Mouse (Mus musculus) MEL (cell line): ENCODE results near the gene Col2a1. TPM values are rescaled to one million over a fixed set of nuclear protein-coding genes. Genes with fewer than 3 reads are reported as not detected.

Experiments used
- DNase-seq: peaks from one replicate; pipeline ENCODE4 v3.0.0; 2011; ENCODE audit warnings: low read depth, low spot score
- H3K27ac ChIP-seq: 2 replicates; pipeline ENCODE4 v1.5.1; 2012; ENCODE audit warnings: low read depth, mild to moderate bottlenecking, control low read depth, low read length, moderate library complexity; ENCODE audit not compliant: control insufficient read depth
- H3K27me3 ChIP-seq, 2 experiments: fragments of 150-350 bp in 1 of 2; sonication (generic) in 1 of 2; 2 replicates each; pipeline ENCODE4 v1.6.1; 2012; ENCODE audit warnings: low read length in 2 of 2, mild to moderate bottlenecking in 2 of 2, improper control_type of control experiment in 1 of 2, moderate library complexity in 1 of 2; ENCODE audit not compliant: insufficient read depth in 2 of 2, control insufficient read depth in 1 of 2
- H3K36me3 ChIP-seq, 2 experiments: 2 replicates each; pipeline ENCODE4 v1.6.1; 2012 to 2014; ENCODE audit warnings: low read length in 2 of 2, improper control_type of control experiment in 1 of 2, inconsistent platforms in 1 of 2, mild to moderate bottlenecking in 1 of 2; ENCODE audit not compliant: insufficient read depth in 2 of 2, control insufficient read depth in 1 of 2
- H3K4me1 ChIP-seq, 2 experiments: fragments of 150-350 bp in 1 of 2; sonication (generic) in 1 of 2; 2 replicates each; pipeline ENCODE4 v1.6.1; 2012; ENCODE audit warnings: low read length in 2 of 2, improper control_type of control experiment in 1 of 2, mild to moderate bottlenecking in 1 of 2; ENCODE audit not compliant: insufficient read depth in 2 of 2, control insufficient read depth in 1 of 2
- H3K4me3 ChIP-seq, 2 experiments: fragments of 150-350 bp in 1 of 2; sonication (generic) in 1 of 2; 2 replicates each; pipeline ENCODE4 v1.5.1; 2012; ENCODE audit warnings: low read depth in 2 of 2, low read length in 2 of 2, mild to moderate bottlenecking in 2 of 2, moderate library complexity in 2 of 2, control low read depth in 1 of 2, improper control_type of control experiment in 1 of 2; ENCODE audit not compliant: control insufficient read depth in 1 of 2, insufficient read depth in 1 of 2
- H3K79me2 ChIP-seq: 2 replicates; pipeline ENCODE4 v1.6.1; 2012; ENCODE audit warnings: mild to moderate bottlenecking, low read length, moderate library complexity; ENCODE audit not compliant: control insufficient read depth, poor library complexity, insufficient read depth
- H3K9ac ChIP-seq: 2 replicates; pipeline ENCODE4 v1.6.1; 2012; ENCODE audit warnings: low read depth, mild to moderate bottlenecking, control low read depth, low read length, moderate library complexity; ENCODE audit not compliant: control insufficient read depth, poor library complexity, severe bottlenecking
- H3K9me3 ChIP-seq: fragments of 150-350 bp; sonication (generic); replicated peaks from 2 replicates; pipeline ENCODE4 v1.6.1; 2012; ENCODE audit warnings: mild to moderate bottlenecking, low read length, improper control_type of control experiment, moderate library complexity; ENCODE audit not compliant: insufficient read depth
- BHLHE40 ChIP-seq: IDR thresholded peaks from 2 replicates; pipeline ENCODE4 v1.6.1; 2012; ENCODE audit warnings: low read depth, mild to moderate bottlenecking, inconsistent platforms, low read length, improper control_type of control experiment, borderline replicate concordance
- CHD1 ChIP-seq: IDR thresholded peaks from 2 replicates; pipeline ENCODE4 v1.6.1; 2012; ENCODE audit warnings: low read depth, mild to moderate bottlenecking, inconsistent platforms, low read length, improper control_type of control experiment
- CTCF ChIP-seq, 3 experiments: IDR thresholded peaks in 2 of 3; conservative IDR thresholded peaks in 1 of 3; 2 replicates each; pipeline ENCODE4 v1.5.1; 2011 to 2012; ENCODE audit warnings: low read length in 3 of 3, low read depth in 2 of 3, mild to moderate bottlenecking in 2 of 3, improper control_type of control experiment in 1 of 3, inconsistent platforms in 1 of 3, mixed read lengths in 1 of 3, moderate library complexity in 1 of 3; ENCODE audit not compliant: control insufficient read depth in 1 of 3, insufficient read depth in 1 of 3, poor library complexity in 1 of 3, severe bottlenecking in 1 of 3
- ELF1 ChIP-seq: IDR thresholded peaks from 2 replicates; pipeline ENCODE4 v1.6.1; 2014; ENCODE audit warnings: low read depth, mild to moderate bottlenecking, inconsistent platforms, low read length, improper control_type of control experiment, moderate library complexity
- EP300 ChIP-seq, 2 experiments: IDR thresholded peaks; 2 replicates each; pipeline ENCODE4 v1.6.1; 2011; ENCODE audit warnings: improper control_type of control experiment in 2 of 2, low read length in 2 of 2, low read depth in 1 of 2, mild to moderate bottlenecking in 1 of 2
- ETS1 ChIP-seq: IDR thresholded peaks from 2 replicates; pipeline ENCODE4 v1.6.1; 2012; ENCODE audit warnings: low read depth, mild to moderate bottlenecking, inconsistent platforms, low read length, improper control_type of control experiment, moderate library complexity
- GABPA ChIP-seq: IDR thresholded peaks from 2 replicates; pipeline ENCODE4 v1.6.1; 2012; ENCODE audit warnings: low read depth, mild to moderate bottlenecking, inconsistent platforms, low read length, improper control_type of control experiment, moderate library complexity
- GATA1 ChIP-seq: IDR thresholded peaks from 2 replicates; pipeline ENCODE4 v1.6.1; 2011; ENCODE audit warnings: low read depth, low read length, improper control_type of control experiment
- HCFC1 ChIP-seq: IDR thresholded peaks from 2 replicates; pipeline ENCODE4 v1.6.1; 2012; ENCODE audit warnings: low read depth, mild to moderate bottlenecking, inconsistent platforms, low read length, improper control_type of control experiment, moderate library complexity
- MAX ChIP-seq: IDR thresholded peaks from 2 replicates; pipeline ENCODE4 v1.6.1; 2011; ENCODE audit warnings: low read length, improper control_type of control experiment
- MXI1 ChIP-seq: IDR thresholded peaks from 2 replicates; pipeline ENCODE4 v1.6.1; 2011; ENCODE audit warnings: mild to moderate bottlenecking, low read depth, low read length, improper control_type of control experiment
- MYB ChIP-seq: IDR thresholded peaks from 2 replicates; pipeline ENCODE4 v1.6.1; 2011; ENCODE audit warnings: mild to moderate bottlenecking, low read depth, low read length, improper control_type of control experiment
- MYC ChIP-seq: IDR thresholded peaks from 2 replicates; pipeline ENCODE4 v1.6.1; 2011; ENCODE audit warnings: low read depth, mild to moderate bottlenecking, low read length, improper control_type of control experiment, moderate library complexity
- NRF1 ChIP-seq: IDR thresholded peaks from 2 replicates; pipeline ENCODE4 v1.6.1; 2014; ENCODE audit warnings: low read depth, mild to moderate bottlenecking, inconsistent platforms, low read length, improper control_type of control experiment, moderate library complexity; ENCODE audit not compliant: poor library complexity, insufficient read depth, severe bottlenecking
- POLR2A ChIP-seq, 2 experiments: IDR thresholded peaks; 2 replicates each; pipeline ENCODE4 v1.6.1; 2011 to 2012; ENCODE audit warnings: low read length in 2 of 2, mild to moderate bottlenecking in 2 of 2, control low read depth in 1 of 2, improper control_type of control experiment in 1 of 2, low read depth in 1 of 2, moderate library complexity in 1 of 2; ENCODE audit not compliant: control insufficient read depth in 1 of 2, insufficient read depth in 1 of 2, poor library complexity in 1 of 2
- POLR2AphosphoS5 ChIP-seq: IDR thresholded peaks from 2 replicates; pipeline ENCODE4 v1.6.1; 2012; ENCODE audit warnings: low read depth, borderline replicate concordance, mild to moderate bottlenecking, inconsistent platforms, low read length, moderate library complexity, mixed read lengths
- RAD21 ChIP-seq: IDR thresholded peaks from 2 replicates; pipeline ENCODE4 v1.6.1; 2011; ENCODE audit warnings: mild to moderate bottlenecking, low read depth, low read length, improper control_type of control experiment
- RCOR1 ChIP-seq: IDR thresholded peaks from 2 replicates; pipeline ENCODE4 v1.6.1; 2012; ENCODE audit warnings: low read depth, mild to moderate bottlenecking, inconsistent platforms, low read length, improper control_type of control experiment
- SMC3 ChIP-seq: IDR thresholded peaks from 2 replicates; pipeline ENCODE4 v1.6.1; 2011; ENCODE audit warnings: low read depth, low read length, improper control_type of control experiment
- UBTF ChIP-seq: IDR thresholded peaks from 2 replicates; pipeline ENCODE4 v1.6.1; 2012; ENCODE audit warnings: low read depth, mild to moderate bottlenecking, inconsistent platforms, low read length, improper control_type of control experiment, moderate library complexity, borderline replicate concordance; ENCODE audit not compliant: insufficient read depth
- ZC3H11A ChIP-seq: IDR thresholded peaks from 2 replicates; pipeline ENCODE4 v1.6.1; 2012; ENCODE audit warnings: low read depth, mild to moderate bottlenecking, inconsistent platforms, low read length, improper control_type of control experiment
- polyA plus RNA-seq, 2 experiments: library from polyadenylated mRNA; stranded (reverse) in 1 of 2; unstranded in 1 of 2; fragments of >175 nt in 1 of 2; fragments of >200 nt in 1 of 2; gene quantifications; 2 replicates each; pipeline versions ENCODE4 v1.2.1 to v1.2.4; 2012; ENCODE audit warnings: low replicate concordance in 2 of 2, low read depth in 1 of 2; ENCODE audit not compliant: insufficient read length in 2 of 2, insufficient read depth in 1 of 2, missing spikeins in 1 of 2
- total RNA-seq: library from RNA; depleted of rRNA; stranded (reverse); fragments of 300-350 nt; gene quantifications from 2 replicates; pipeline ENCODE4 v1.2.3, GENCODE M21; 2012

Gene Col2a1
- total and polyA plus RNA-seq, 3 experiments = 0.04 TPM; not detected in 1

DNA sequence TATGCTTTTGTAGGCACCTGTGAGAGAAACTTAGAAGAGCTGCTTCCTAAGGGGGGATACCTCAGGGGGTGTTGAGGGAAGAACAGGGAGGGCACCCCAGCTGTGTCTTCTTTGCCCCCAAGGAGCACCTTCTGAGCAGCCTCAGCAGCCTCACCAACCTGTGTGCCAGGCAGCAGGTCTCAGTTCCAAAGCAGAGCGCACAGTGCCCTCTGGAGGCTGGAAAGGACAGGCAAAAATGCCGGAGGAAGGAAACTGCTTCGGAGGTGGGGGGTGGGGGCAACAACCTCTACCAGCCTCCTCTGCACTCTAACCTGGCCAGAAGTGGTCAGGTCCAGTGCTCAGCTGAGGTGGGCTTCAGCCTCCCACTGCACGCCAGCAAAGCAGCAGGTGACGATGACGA is 34.2 kb downstream of the Col2a1 start:
- H3K27ac ChIP-seq = no peak overlapping the region
- no peaks in the 10 kb centered on the region for H3K9me3 ChIP-seq
- DNase-seq = peak; percentile 49
- TF ChIP-seq CTCF (IDR thresholded peaks at IDR 0.05 in 2 of 3, conservative IDR thresholded peaks at IDR 0.05 in 1 of 3; ENCODE audit: control insufficient read depth in 1 of 3, insufficient read depth in 1 of 3, low read depth in 2 of 3, low read length in 3 of 3, poor library complexity in 1 of 3, severe bottlenecking in 1 of 3) (peak; percentile 53 to 88 (median 78)), POLR2AphosphoS5 (no peak), RAD21 (peak; percentile 58), POLR2A (IDR thresholded peaks at IDR 0.05; ENCODE audit: control insufficient read depth in 1 of 2, insufficient read depth in 1 of 2, low read depth in 1 of 2, low read length in 2 of 2, poor library complexity in 1 of 2) (no peak), SMC3 (peak; percentile 69), ZC3H11A (0 out of 2 replicates have a peak, but pooled peaks have one; percentile 23), HCFC1 (no peak)
- H3K4me3 ChIP-seq = no peak overlapping the region
- 0 out of 4 replicates have a peak, but pooled peaks cover 0 to 2% of the 10 kb centered on the region in 2 experiments for H3K4me1 ChIP-seq
- no peaks in the 10 kb centered on the region for H3K79me2 ChIP-seq
- no peak overlapping the region for H3K9ac ChIP-seq
- no peaks in the 10 kb centered on the region for H3K27me3 ChIP-seq
- no peaks in the 10 kb centered on the region; a peak in 1 of 4 replicates for H3K36me3 ChIP-seq

- peaks cover 9% of the 10 kb centered on the region; the same call in 1 of the 2 replicates for H3K79me2 ChIP-seq
- H3K4me3 ChIP-seq = no peak overlapping the region
- H3K27ac ChIP-seq = no peak overlapping the region
- H3K4me1 ChIP-seq = peaks cover 0 to 9% of the 10 kb centered on the region in 2 experiments; a peak in 2 of 4 replicates
- peaks cover 0 to 4% of the 10 kb centered on the region in 2 experiments; a peak in 3 of 4 replicates for H3K36me3 ChIP-seq
- TF ChIP-seq NRF1 (0 out of 2 replicates have a peak, but pooled peaks have one; percentile 9), ELF1 (no peak), ETS1 (no peak), MYB (no peak)
- no peaks in the 10 kb centered on the region for H3K9me3 ChIP-seq
- H3K9ac ChIP-seq = no peak overlapping the region
- DNase-seq = no peak
- no peaks in the 10 kb centered on the region for H3K27me3 ChIP-seq
Observed at GRCm38 (mm10) chr15:97965311-97966045, 39.0 kb downstream of the Col2a1 start.

DNA sequence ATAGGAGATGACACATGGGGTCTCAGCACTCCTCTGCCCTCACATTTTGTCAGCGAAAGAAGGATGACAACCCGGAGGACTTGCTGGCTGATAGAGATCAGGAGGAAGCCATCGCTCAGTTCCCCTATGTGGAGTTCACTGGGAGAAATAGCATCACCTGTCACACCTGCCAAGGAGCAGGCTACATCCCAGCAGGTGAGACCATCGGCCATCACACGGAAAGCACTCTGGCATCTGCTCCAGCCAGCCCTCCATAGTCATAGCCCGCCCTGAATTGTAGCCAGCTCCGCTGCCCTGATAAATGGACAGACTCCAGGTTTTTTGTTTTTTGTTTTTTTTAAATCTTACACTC is 39.7 kb downstream of the Col2a1 start:
- H3K36me3 ChIP-seq = peaks cover 0 to 4% of the 10 kb centered on the region in 2 experiments; a peak in 3 of 4 replicates
- no peak for TF ChIP-seq EP300 (IDR thresholded peaks at IDR 0.05; ENCODE audit: low read depth in 1 of 2, low read length in 2 of 2)
- TF ChIP-seq UBTF = no peak
- TF ChIP-seq MAX = peak; percentile 5; the same call in 1 of the 2 replicates
- peak; percentile 13; the same call in 1 of the 2 replicates for TF ChIP-seq CHD1
- TF ChIP-seq GATA1 = peak; percentile 31; the same call in 1 of the 2 replicates
- TF ChIP-seq RCOR1 = no peak
- no peak for TF ChIP-seq BHLHE40
- TF ChIP-seq MYC = peak; percentile 26; the same call in 1 of the 2 replicates
- TF ChIP-seq GABPA = no peak
- peak; percentile 5; the same call in 1 of the 2 replicates for TF ChIP-seq SMC3
- TF ChIP-seq MXI1 = no peak
- H3K4me3 ChIP-seq = peak overlapping the region; percentile 67 to 88
- H3K27me3 ChIP-seq = no peaks in the 10 kb centered on the region
- peaks cover 9% of the 10 kb centered on the region; the same call in 1 of the 2 replicates for H3K79me2 ChIP-seq
- DNase-seq = no peak
- H3K9ac ChIP-seq = peak overlapping the region; percentile 93
- no peaks in the 10 kb centered on the region for H3K9me3 ChIP-seq
- peak overlapping the region; percentile 3 for H3K27ac ChIP-seq
- peaks cover 0 to 9% of the 10 kb centered on the region in 2 experiments; a peak in 2 of 4 replicates for H3K4me1 ChIP-seq
